22 mouse cellular contexts compared by ENCODE assay signal in genomic region chr6:89169520-89169919, GRCm38 (mm10).
DNase-seq lines count a peak whose midpoint lies in the region; ATAC-seq and TF ChIP-seq lines count a peak whose summit lies in the region.
"Had no signal": no experiment of that assay in that cellular context is flagged by ENCODE, and none has a peak within 500 bp of the region (broad histone marks: within the 10 kb centered on the region; RNA-seq: fewer than 3 reads in every experiment).

No protein-coding gene starts in this region.

- peak; percentile 80 for TF ChIP-seq EP300 in liver, postnatal 0 days (IDR thresholded peaks at IDR 0.05; ENCODE audit: low read depth)

- TF ChIP-seq POLR2A in kidney, adult 2 months (IDR thresholded peaks at IDR 0.05; ENCODE audit: low read depth, low read length) = no peak

- no peak overlapping the region for H3K4me2 ChIP-seq in liver, postnatal 0 days (ENCODE audit: low read depth, low read length)
- no peak overlapping the region for H3K4me2 ChIP-seq in liver, embryonic 12.5 days
- no peak overlapping the region for H3K4me2 ChIP-seq in forebrain, embryonic 15.5 days (replicated peaks)
- H3K4me2 ChIP-seq: embryonic facial prominence, embryonic 12.5 days; forebrain, embryonic 12.5 days had no signal

- H3K4me1 ChIP-seq in kidney, adult 2 months (ENCODE audit: control insufficient read depth, insufficient read depth, low read length) = no peaks in the 10 kb centered on the region
- H3K4me1 ChIP-seq in liver, postnatal 0 days (ENCODE audit: insufficient read depth) = no peaks in the 10 kb centered on the region
- H3K4me1 ChIP-seq in liver, embryonic 12.5 days = no peaks in the 10 kb centered on the region
- no peaks in the 10 kb centered on the region for H3K4me1 ChIP-seq in forebrain, embryonic 15.5 days
- H3K4me1 ChIP-seq: embryonic facial prominence, embryonic 10.5 days; embryonic facial prominence, embryonic 12.5 days; forebrain, embryonic 10.5 days; forebrain, embryonic 12.5 days had no signal

- H3K27ac ChIP-seq in kidney, adult 2 months (ENCODE audit: insufficient read depth, low read depth, low read length) = no peak overlapping the region
- peak overlapping the region; percentile 80 for H3K27ac ChIP-seq in liver, postnatal 0 days (ENCODE audit: low read depth)
- H3K27ac ChIP-seq in liver, embryonic 12.5 days = no peak overlapping the region
- no peak overlapping the region for H3K27ac ChIP-seq in forebrain, embryonic 15.5 days (replicated peaks)
- H3K27ac ChIP-seq: embryonic facial prominence, embryonic 10.5 days; embryonic facial prominence, embryonic 12.5 days; forebrain, embryonic 10.5 days; forebrain, embryonic 12.5 days had no signal

- no peaks in the 10 kb centered on the region for H3K36me3 ChIP-seq in kidney, adult 2 months (ENCODE audit: control insufficient read depth, insufficient read depth, low read length)
- no peaks in the 10 kb centered on the region for H3K36me3 ChIP-seq in liver, postnatal 0 days (replicated peaks; ENCODE audit: insufficient read depth, low read length)
- no peaks in the 10 kb centered on the region for H3K36me3 ChIP-seq in liver, embryonic 12.5 days
- no peaks in the 10 kb centered on the region for H3K36me3 ChIP-seq in forebrain, embryonic 15.5 days
- H3K36me3 ChIP-seq: embryonic facial prominence, embryonic 10.5 days; embryonic facial prominence, embryonic 12.5 days; forebrain, embryonic 10.5 days; forebrain, embryonic 12.5 days had no signal

- peak; percentile 17 for DNase-seq in kidney, adult 2 months
- no peak for DNase-seq in kidney, postnatal 4 days
- peak; percentile 28 for DNase-seq in liver, postnatal 0 days
- DNase-seq in gonadal fat pad, adult 2 months (ENCODE audit: low read depth) = peak; percentile 17
- no peak for DNase-seq in urinary bladder, postnatal 36 days (ENCODE audit: low spot score in 2 of 2)
- DNase-seq: adrenal gland, adult 2 months; adrenal gland, postnatal 10 days; adrenal gland, postnatal 25 days; cerebellum, adult 11 months; cerebellum, adult 18-20 months; cerebellum, adult 8-10 months; cerebellum, adult 9-11 months; cerebellum, postnatal 14 days; cerebellum, postnatal 36 days; forebrain, postnatal 0 days had no signal

- no peak for TF ChIP-seq CTCF in kidney, adult 2 months (conservative IDR thresholded peaks at IDR 0.05; ENCODE audit: insufficient read depth, insufficient read length, low read depth, low read length)
- no peak for TF ChIP-seq CTCF in liver, postnatal 0 days (IDR thresholded peaks at IDR 0.05; ENCODE audit: low read depth)

- 31% methylated on average over 2 of the region's 2 CpGs for WGBS in kidney, adult 2 months
- WGBS in liver, postnatal 0 days (ENCODE audit: insufficient replicate concordance) = 32% methylated on average over 2 of the region's 2 CpGs
- 38% methylated on average over 2 of the region's 2 CpGs for WGBS in liver, embryonic 12.5 days (ENCODE audit: insufficient replicate concordance)
- 85% methylated on average over 2 of the region's 2 CpGs for WGBS in forebrain, embryonic 15.5 days

- no peak overlapping the region for H3K9ac ChIP-seq in liver, postnatal 0 days (replicated peaks)
- no peak overlapping the region for H3K9ac ChIP-seq in liver, embryonic 12.5 days
- no peak overlapping the region for H3K9ac ChIP-seq in forebrain, embryonic 15.5 days (replicated peaks)
- H3K9ac ChIP-seq: embryonic facial prominence, embryonic 12.5 days; forebrain, embryonic 12.5 days; forebrain, postnatal 0 days had no signal

- H3K27me3 ChIP-seq in kidney, adult 2 months (replicated peaks; ENCODE audit: control insufficient read depth, insufficient read depth, low read length) = no peaks in the 10 kb centered on the region
- H3K27me3 ChIP-seq in liver, postnatal 0 days (ENCODE audit: insufficient read depth, low read length) = no peaks in the 10 kb centered on the region
- H3K27me3 ChIP-seq in liver, embryonic 12.5 days (replicated peaks) = no peaks in the 10 kb centered on the region
- no peaks in the 10 kb centered on the region for H3K27me3 ChIP-seq in forebrain, embryonic 15.5 days
- H3K27me3 ChIP-seq: embryonic facial prominence, embryonic 12.5 days; forebrain, embryonic 12.5 days had no signal

- H3K4me3 ChIP-seq in kidney, adult 2 months (ENCODE audit: insufficient read depth, low read depth, low read length) = no peak overlapping the region
- no peak overlapping the region for H3K4me3 ChIP-seq in liver, postnatal 0 days (ENCODE audit: low read depth, low read length)
- no peak overlapping the region for H3K4me3 ChIP-seq in liver, embryonic 12.5 days
- H3K4me3 ChIP-seq in forebrain, embryonic 15.5 days = no peak overlapping the region
- H3K4me3 ChIP-seq: embryonic facial prominence, embryonic 10.5 days; embryonic facial prominence, embryonic 12.5 days; forebrain, embryonic 10.5 days; forebrain, embryonic 12.5 days had no signal

- ATAC-seq in liver, postnatal 0 days = peak; percentile 98
- ATAC-seq in liver, embryonic 12.5 days = no peak
- ATAC-seq in forebrain, embryonic 15.5 days (replicated peaks) = no peak
- ATAC-seq: forebrain, embryonic 14.5 days; forebrain, postnatal 0 days had no signal

- H3K9me3 ChIP-seq in liver, postnatal 0 days (ENCODE audit: low read length) = no peaks in the 10 kb centered on the region
- H3K9me3 ChIP-seq in liver, embryonic 12.5 days (replicated peaks) = no peaks in the 10 kb centered on the region
- no peaks in the 10 kb centered on the region for H3K9me3 ChIP-seq in forebrain, embryonic 15.5 days
- H3K9me3 ChIP-seq: embryonic facial prominence, embryonic 12.5 days had no signal

Comparison
In these comparisons a context has a peak if more than half of its experiments do, and no peak if none do; other contexts are left out.
1. DNase-seq: peak in kidney, adult 2 months (single experiment), liver, postnatal 0 days (single experiment) and gonadal fat pad, adult 2 months (single experiment); none in kidney, postnatal 4 days (0 of 2) and urinary bladder, postnatal 36 days (0 of 2).